Mouse (Mus musculus) lung, adult 2 months (tissue): ENCODE results near the gene 1600014C23Rik. TPM values are rescaled to one million over a fixed set of nuclear protein-coding genes. Genes with fewer than 3 reads are reported as not detected.

ENCODE experiments used
- DNase-seq: peaks from one replicate; pipeline ENCODE4 v3.0.0; 2022
- H3K4me1 ChIP-seq: fragments of 200-500 bp; 2 replicates; pipeline ENCODE4 v1.6.1; 2011; ENCODE audit warnings: low read length; ENCODE audit not compliant: control insufficient read depth, insufficient read depth
- H3K4me3 ChIP-seq: fragments of 200-500 bp; replicated peaks from 2 replicates; pipeline ENCODE3; 2011; ENCODE audit warnings: low read depth, mild to moderate bottlenecking, control low read depth, low read length; ENCODE audit errors: extremely low read depth
- CTCF ChIP-seq: fragments of 200-500 bp; IDR thresholded peaks from 2 replicates; pipeline ENCODE4 v1.5.1; 2011; ENCODE audit warnings: mild to moderate bottlenecking, low read length, control low read depth; ENCODE audit not compliant: insufficient read depth
- POLR2A ChIP-seq: fragments of 200-500 bp; IDR thresholded peaks from 2 replicates; pipeline ENCODE4 v1.6.1; 2011; ENCODE audit warnings: low read depth, mild to moderate bottlenecking, control low read depth, low read length, borderline replicate concordance; ENCODE audit errors: extremely low read depth
- WGBS: fragments of 180-500 bp; shearing (Covaris S2); methylation state at CpG from one replicate; pipeline ENCODE4 v1.1.7; 2018; 5-methylcytosine and 5-hydroxymethylcytosine counted together
- polyA plus RNA-seq: library from polyadenylated mRNA; depleted of rRNA; stranded (reverse); fragments of >200 nt; gene quantifications from 2 replicates; pipeline ENCODE4 v1.2.3, GENCODE M21; 2012

Gene 1600014C23Rik
- polyA plus RNA-seq, 1 experiment = not detected

DNA sequence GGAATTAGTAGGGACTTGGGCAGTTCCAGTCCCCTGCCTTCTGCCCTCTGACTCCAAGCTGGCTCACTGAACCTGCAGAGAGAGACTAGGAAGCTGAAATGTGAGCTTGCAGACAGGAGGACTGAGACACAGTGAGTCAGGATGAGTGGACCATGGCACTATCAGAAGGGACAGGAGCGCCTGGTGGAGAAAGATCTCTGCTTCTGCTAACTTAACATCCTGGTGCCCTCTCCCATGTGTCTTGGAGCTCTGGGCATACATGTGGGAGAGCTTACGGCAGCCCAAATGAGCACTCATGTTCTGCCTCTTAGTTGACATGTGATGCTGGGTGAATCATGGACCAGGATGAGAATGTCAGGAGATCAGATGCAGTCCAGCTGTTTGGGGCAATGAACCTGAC, 12.0 kb upstream of the 1600014C23Rik start:
- Histone ChIP-seq H3K4me1 (0 out of 2 replicates have a peak, but pooled peaks cover 2% of the 10 kb centered on the region), H3K4me3 (no peak overlapping the region)
- TF ChIP-seq POLR2A = no peak
- TF ChIP-seq CTCF = no peak
- 91% methylated on average over 2 of the region's 2 CpGs for WGBS
- no peak for DNase-seq

GRCm38 (mm10) chr17:45742371-45743147, 8.9 kb upstream of the 1600014C23Rik start:
- no peak for DNase-seq
- Histone ChIP-seq H3K4me1 (0 out of 2 replicates have a peak, but pooled peaks cover 2% of the 10 kb centered on the region), H3K4me3 (no peak overlapping the region)
- WGBS = 38% methylated on average over 13 of the region's 13 CpGs
- TF ChIP-seq CTCF (no peak), POLR2A (no peak)

DNA sequence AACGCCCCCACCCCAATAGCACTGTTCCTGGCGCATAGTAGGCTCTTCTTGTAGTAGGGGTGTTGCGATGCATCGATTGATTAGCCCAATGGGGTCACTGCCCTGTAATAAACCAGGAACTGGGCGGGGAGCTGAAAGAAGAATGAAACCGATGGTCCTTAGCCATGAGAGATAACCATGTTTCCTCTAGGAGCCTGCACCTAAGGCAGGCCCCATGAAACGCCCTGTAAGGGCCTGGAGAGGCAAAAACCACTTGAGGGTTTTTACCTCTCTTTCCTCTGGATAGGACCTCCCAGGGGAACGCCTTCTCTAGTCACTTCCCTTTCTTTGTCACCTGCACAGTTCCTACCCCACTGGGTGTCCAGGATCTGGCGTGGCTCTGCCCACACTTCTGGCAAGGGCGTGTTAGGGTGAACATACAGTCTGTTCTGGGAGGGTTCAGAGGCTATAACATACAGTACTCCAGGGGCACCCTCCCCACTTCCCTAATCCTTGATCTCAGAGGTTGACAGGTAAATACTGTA, 3.5 kb upstream of the 1600014C23Rik start:
- peak; percentile 52 for DNase-seq
- TF ChIP-seq POLR2A (no peak), CTCF (no peak)
- Histone ChIP-seq H3K4me3 (peak overlapping the region; percentile 64), H3K4me1 (peaks cover 11% of the 10 kb centered on the region)
- 20% methylated on average over 10 of the region's 10 CpGs for WGBS

- peak overlapping the region; percentile 64 for H3K4me3 ChIP-seq
- peak; percentile 69 for DNase-seq
- H3K4me1 ChIP-seq = peaks cover 11% of the 10 kb centered on the region
- TF ChIP-seq POLR2A = 0 out of 2 replicates have a peak, but pooled peaks have one; percentile 28
- no peak for TF ChIP-seq CTCF
- under 1% methylated on average over 55 of the region's 72 CpGs for WGBS
Measured at GRCm38 (mm10) chr17:45736311-45737077, 2.9 kb upstream of the 1600014C23Rik start.

DNA sequence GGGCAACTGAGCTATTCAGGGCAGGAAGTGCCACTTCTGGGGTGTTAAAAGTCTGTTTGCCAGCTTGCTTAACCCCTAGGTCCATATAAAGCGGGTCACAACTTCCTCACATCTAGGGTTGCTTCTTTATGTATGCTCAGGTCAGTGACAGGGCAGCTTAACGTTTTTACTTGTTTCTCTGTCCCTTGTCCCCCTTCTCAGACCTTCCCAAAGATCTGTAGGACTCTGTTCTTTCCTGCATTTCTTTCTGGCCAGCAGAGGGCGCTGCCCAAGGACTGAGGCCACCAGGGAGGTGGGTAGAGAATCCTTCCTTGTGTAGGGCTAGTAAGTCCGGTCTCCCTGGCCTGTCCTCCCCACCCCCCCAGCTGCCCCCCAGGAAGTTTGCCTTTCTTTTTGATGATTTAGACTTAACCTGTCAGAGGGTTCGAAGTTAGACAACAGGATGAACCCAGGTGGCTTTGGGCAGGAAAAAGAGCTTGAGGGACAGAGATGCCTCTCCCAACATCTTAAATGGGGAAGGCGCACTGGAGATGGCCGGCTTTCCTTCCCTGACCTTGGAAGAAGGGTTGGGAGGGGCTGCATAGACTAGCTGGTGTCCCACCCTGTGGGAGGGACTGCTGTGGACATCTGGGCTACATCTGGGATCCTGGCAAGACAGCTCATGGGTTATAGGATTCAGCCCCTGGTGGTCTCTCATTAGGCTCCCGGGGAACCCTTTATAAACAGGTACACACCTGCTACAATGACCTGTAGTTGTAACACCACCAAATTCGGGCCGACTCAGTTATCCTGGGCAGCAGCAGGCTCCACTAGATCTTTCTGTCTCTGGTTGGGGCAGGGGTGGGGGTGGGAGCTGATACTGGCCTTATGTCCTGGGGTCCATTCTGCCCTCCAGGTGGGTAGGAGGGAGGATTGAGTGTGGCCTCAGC, 2.0 kb upstream of the 1600014C23Rik start:
- H3K4me3 ChIP-seq = peak overlapping the region; percentile 17
- TF ChIP-seq POLR2A (no peak), CTCF (peak; percentile 86)
- 9% methylated on average over 10 of the region's 10 CpGs for WGBS
- peaks cover 11% of the 10 kb centered on the region for H3K4me1 ChIP-seq
- DNase-seq = peak; percentile 85

GRCm38 (mm10) chr17:45734881-45735280, 1.2 kb upstream of the 1600014C23Rik start:
- peaks cover 11% of the 10 kb centered on the region for H3K4me1 ChIP-seq
- no peak for DNase-seq
- H3K4me3 ChIP-seq = no peak overlapping the region
- TF ChIP-seq POLR2A = no peak
- no peak for TF ChIP-seq CTCF
- 75% methylated on average over 4 of the region's 4 CpGs for WGBS

DNA sequence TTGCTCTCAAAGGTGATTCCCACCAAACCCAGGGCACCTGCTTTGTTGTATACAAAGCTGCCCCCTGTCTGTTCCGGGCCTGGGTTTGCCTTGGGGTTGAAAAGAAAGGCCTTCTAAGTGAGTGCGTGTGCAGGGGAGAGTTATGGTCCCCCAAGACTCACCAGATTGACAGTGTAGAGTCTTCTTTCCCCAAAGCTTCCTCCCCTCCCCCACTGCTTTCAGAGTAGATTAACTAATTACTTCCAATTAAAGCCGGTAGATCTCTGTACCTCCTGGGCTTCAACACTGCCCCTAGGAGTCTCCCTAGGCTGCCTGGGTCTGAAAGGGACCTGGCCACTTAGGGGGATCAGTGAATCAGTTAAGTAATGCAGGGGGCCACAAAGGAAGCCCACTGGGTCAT, 689 bp upstream of the 1600014C23Rik start:
- H3K4me3 ChIP-seq = no peak overlapping the region
- no peak for TF ChIP-seq POLR2A
- TF ChIP-seq CTCF = no peak
- H3K4me1 ChIP-seq = peaks cover 11% of the 10 kb centered on the region
- no peak for DNase-seq
- WGBS = 74% methylated on average over 3 of the region's 3 CpGs

GRCm38 (mm10) chr17:45733038-45733734, 458 bp downstream of the 1600014C23Rik start:
- no peak for TF ChIP-seq POLR2A
- Histone ChIP-seq H3K4me3 (no peak overlapping the region), H3K4me1 (peaks cover 11% of the 10 kb centered on the region)
- no peak for DNase-seq
- 77% methylated on average over 19 of the region's 19 CpGs for WGBS
